Mouse (Mus musculus) CH12.LX (cell line): ENCODE data around the gene Kif26b.

Source experiments
- CTCF ChIP-seq, 2 experiments: IDR thresholded peaks in 1 of 2; conservative IDR thresholded peaks in 1 of 2; 2 replicates each; pipeline ENCODE4 v1.5.1; 2011 to 2012; ENCODE audit warnings: low read depth in 2 of 2, low read length in 2 of 2, improper control_type of control experiment in 1 of 2, inconsistent platforms in 1 of 2, mild to moderate bottlenecking in 1 of 2, moderate library complexity in 1 of 2
- ELF1 ChIP-seq: IDR thresholded peaks from 2 replicates; pipeline ENCODE4 v1.6.1; 2014; ENCODE audit warnings: low read depth, mild to moderate bottlenecking, inconsistent platforms, low read length, improper control_type of control experiment
- EP300 ChIP-seq: IDR thresholded peaks from 2 replicates; pipeline ENCODE4 v1.6.1; 2011; ENCODE audit warnings: low read length, improper control_type of control experiment
- MAFK ChIP-seq: IDR thresholded peaks from 2 replicates; pipeline ENCODE4 v1.6.1; 2011; ENCODE audit warnings: low read length, improper control_type of control experiment; ENCODE audit not compliant: insufficient replicate concordance
- MAX ChIP-seq: IDR thresholded peaks from 2 replicates; pipeline ENCODE4 v1.6.1; 2011; ENCODE audit warnings: low read length, improper control_type of control experiment
- MEF2A ChIP-seq: IDR thresholded peaks from 2 replicates; pipeline ENCODE4 v1.6.1; 2014; ENCODE audit warnings: low read depth, mild to moderate bottlenecking, inconsistent platforms, low read length, improper control_type of control experiment, borderline replicate concordance
- MXI1 ChIP-seq: IDR thresholded peaks from 2 replicates; pipeline ENCODE4 v1.6.1; 2011; ENCODE audit warnings: mild to moderate bottlenecking, low read depth, low read length, improper control_type of control experiment
- POLR2A ChIP-seq: IDR thresholded peaks from 2 replicates; pipeline ENCODE4 v1.6.1; 2011; ENCODE audit warnings: low read depth, mild to moderate bottlenecking, improper control_type of control experiment, low read length
- TCF12 ChIP-seq: IDR thresholded peaks from 2 replicates; pipeline ENCODE4 v1.6.1; 2014; ENCODE audit warnings: low read depth, mild to moderate bottlenecking, inconsistent platforms, low read length, improper control_type of control experiment
- ZC3H11A ChIP-seq: IDR thresholded peaks from 2 replicates; pipeline ENCODE4 v1.6.1; 2012; ENCODE audit warnings: low read depth, mild to moderate bottlenecking, inconsistent platforms, low read length, improper control_type of control experiment
- ZKSCAN1 ChIP-seq: IDR thresholded peaks from 2 replicates; pipeline ENCODE4 v1.6.1; 2012; ENCODE audit warnings: low read depth, inconsistent platforms, low read length, improper control_type of control experiment, borderline replicate concordance
- ZNF384 ChIP-seq: IDR thresholded peaks from 2 replicates; pipeline ENCODE4 v1.6.1; 2012; ENCODE audit warnings: low read depth, low read length, improper control_type of control experiment, inconsistent platforms

DNA sequence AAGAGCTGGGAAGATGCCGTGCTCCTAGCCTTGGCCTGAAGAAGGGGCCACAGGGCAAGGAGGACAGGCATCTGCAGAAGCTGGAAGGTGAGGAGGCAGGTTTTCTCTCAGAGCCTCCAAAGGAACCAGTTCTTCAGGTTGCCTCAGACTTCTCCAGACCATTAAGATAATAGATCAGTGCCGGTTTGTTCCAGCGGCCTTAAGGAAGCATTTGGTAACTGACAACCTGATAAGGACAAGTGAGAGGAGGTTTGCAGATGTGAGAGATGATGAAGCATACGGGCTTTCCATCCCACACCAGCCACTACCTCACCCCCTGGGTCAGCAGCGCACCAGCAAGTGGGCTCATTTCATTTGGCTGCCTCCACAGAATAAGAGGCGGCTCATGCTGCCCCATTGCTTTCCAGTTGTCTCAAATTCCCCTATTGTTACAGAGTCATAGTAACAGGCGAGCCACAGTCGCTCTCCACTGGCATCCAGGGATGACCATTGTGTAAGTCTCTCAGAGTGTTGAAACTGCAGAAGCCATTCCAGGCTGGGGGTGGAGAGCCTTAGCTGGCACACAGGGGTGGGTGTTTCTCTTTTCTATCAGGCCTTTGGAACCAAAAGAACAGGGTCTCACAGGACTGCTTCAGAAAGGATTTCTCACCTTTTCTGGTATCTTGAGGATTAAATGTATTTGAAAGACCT is 156.2 kb downstream of the Kif26b start:
- TF ChIP-seq CTCF (conservative IDR thresholded peaks at IDR 0.05 in 1 of 2, IDR thresholded peaks at IDR 0.05 in 1 of 2; ENCODE audit: low read depth in 2 of 2, low read length in 2 of 2) (no peak), POLR2A (no peak), TCF12 (no peak), MEF2A (no peak), MAFK (no peak), ZKSCAN1 (no peak), ELF1 (no peak), MAX (no peak), ZNF384 (no peak), MXI1 (no peak), EP300 (no peak), ZC3H11A (no peak)
